Mouse (Mus musculus): ENCODE data around the gene Calhm1. TPM values are rescaled to one million over a fixed set of nuclear protein-coding genes. Genes with fewer than 3 reads are reported as not detected.

Gene Calhm1
- polyA plus RNA-seq, 1 experiment = not detected

DNA sequence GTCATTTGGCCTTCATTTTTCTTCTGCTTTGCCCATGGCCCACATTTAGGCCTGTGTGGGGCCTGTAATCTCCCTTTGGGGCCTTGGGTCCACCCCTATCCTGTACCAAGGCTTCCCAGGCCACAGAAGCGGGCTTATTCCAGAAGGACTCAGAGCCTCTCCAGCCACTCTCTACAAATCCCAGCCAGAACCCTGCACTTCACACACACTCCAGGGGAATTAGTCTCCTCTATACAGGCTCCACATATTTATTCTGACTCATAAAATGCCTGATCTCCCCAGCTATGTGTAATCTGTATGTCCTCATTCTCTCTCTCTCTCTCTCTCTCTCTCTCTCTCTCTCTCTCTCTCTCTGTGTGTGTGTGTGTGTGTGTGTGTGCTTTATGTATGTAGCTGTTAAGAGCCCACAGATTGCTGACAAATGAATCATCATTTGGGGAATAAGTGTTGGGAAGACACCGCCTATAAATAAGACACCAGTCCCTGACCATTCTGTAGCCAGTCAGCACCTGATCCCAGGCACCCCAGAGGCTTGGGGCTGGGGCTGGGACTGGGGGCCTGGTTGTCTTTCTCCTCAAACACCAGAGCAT is 33.0 kb upstream of the Calhm1 start:
- DNase-seq (ENCODE audit: low read depth) = no peak
- no peak for TF ChIP-seq POLR2A (IDR thresholded peaks at IDR 0.05; ENCODE audit: borderline replicate concordance, extremely low read depth, insufficient read depth, insufficient read length, poor library complexity, severe bottlenecking)
- no peak for TF ChIP-seq CTCF (IDR thresholded peaks at IDR 0.05; ENCODE audit: borderline replicate concordance, extremely low read depth, insufficient read depth, insufficient read length)

DNA sequence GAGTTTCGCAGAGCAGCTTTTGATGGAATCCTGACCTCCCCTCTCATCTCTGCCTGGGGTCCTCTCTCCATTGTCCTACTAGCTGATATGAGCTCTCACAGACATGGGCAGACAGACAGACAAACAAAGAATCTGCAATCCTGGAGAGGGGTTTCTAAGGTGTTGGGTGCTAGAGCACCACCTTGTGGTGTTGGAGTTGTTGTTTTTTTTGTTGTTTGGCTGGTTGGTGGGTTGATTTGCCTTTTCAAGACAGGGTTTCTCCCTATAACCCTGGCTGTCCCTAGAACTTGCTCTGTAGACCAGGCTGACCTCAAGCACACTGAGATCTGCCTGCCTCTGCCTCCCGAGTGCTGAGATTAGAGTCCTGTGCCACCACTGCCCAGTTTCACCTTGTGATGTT is 31.4 kb upstream of the Calhm1 start:
- TF ChIP-seq CTCF (IDR thresholded peaks at IDR 0.05; ENCODE audit: borderline replicate concordance, extremely low read depth, insufficient read depth, insufficient read length) = peak; percentile 12; the same call in 1 of the 2 replicates
- no peak for TF ChIP-seq POLR2A (IDR thresholded peaks at IDR 0.05; ENCODE audit: borderline replicate concordance, extremely low read depth, insufficient read depth, insufficient read length, poor library complexity, severe bottlenecking)
- DNase-seq (ENCODE audit: low read depth) = no peak

DNA sequence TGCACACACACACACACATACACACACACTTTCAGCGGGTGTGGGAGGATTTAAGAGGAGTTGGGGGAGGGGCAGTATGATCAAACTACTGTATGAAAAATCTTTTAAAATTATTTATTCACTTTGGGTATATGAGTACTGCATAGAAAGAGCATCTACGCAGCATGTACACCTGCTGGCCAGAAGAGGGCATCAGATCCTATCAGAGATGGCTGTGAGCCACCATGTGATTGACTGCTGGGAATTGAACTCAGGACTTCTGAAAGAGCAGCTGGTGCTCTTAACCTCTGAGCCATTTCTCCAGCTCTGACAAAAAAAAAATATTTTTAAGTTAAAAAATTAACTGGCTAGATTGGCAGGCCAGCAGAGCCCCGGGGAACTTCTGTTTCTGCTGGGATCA is 30.5 kb upstream of the Calhm1 start:
- no peak for TF ChIP-seq POLR2A (IDR thresholded peaks at IDR 0.05; ENCODE audit: borderline replicate concordance, extremely low read depth, insufficient read depth, insufficient read length, poor library complexity, severe bottlenecking)
- TF ChIP-seq CTCF (IDR thresholded peaks at IDR 0.05; ENCODE audit: borderline replicate concordance, extremely low read depth, insufficient read depth, insufficient read length) = peak; percentile 50; the same call in 1 of the 2 replicates
- peak; percentile 49 for DNase-seq (ENCODE audit: low read depth)

GRCm38 (mm10) chr19:47168793-47169412 is 24.8 kb upstream of the Calhm1 start:
- DNase-seq (ENCODE audit: low read depth) = peak; percentile 85
- TF ChIP-seq POLR2A (IDR thresholded peaks at IDR 0.05; ENCODE audit: borderline replicate concordance, extremely low read depth, insufficient read depth, insufficient read length, poor library complexity, severe bottlenecking) = no peak
- TF ChIP-seq CTCF (IDR thresholded peaks at IDR 0.05; ENCODE audit: borderline replicate concordance, extremely low read depth, insufficient read depth, insufficient read length) = peak; percentile 78; the same call in 1 of the 2 replicates

GRCm38 (mm10) chr19:47168223-47168622 is 24.2 kb upstream of the Calhm1 start:
- peak; percentile 78 for DNase-seq (ENCODE audit: low read depth)
- TF ChIP-seq POLR2A (IDR thresholded peaks at IDR 0.05; ENCODE audit: borderline replicate concordance, extremely low read depth, insufficient read depth, insufficient read length, poor library complexity, severe bottlenecking) = no peak
- TF ChIP-seq CTCF (IDR thresholded peaks at IDR 0.05; ENCODE audit: borderline replicate concordance, extremely low read depth, insufficient read depth, insufficient read length) = peak; percentile 77

DNA sequence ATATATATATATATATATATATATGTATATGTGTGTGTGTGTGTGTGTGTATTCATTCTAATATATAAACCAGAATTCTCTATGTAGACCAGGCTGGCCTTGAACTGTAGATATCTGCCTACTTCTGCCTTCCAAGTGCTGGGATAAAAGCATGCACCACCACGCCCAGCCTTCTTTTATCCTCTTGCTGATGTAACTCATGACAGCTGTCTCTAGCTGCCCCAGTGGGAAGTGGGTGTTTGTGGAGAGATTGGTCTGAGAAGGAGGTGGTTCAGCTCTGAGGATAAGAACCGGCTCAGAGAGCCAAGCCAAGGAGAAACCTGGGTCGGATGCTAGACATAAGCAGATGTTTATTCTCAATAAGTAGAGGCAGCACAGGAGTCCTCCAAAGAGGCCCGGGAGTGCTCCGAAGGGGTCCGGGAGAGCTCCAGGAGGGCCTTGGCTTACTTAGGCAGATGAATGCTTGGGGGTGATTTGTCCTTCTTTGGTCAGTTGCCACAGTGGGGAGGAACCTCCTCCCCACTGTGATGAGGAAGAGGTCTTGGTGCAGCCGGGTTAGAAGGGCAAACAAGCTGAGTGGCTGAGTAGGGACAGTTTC is 23.7 kb upstream of the Calhm1 start:
- TF ChIP-seq POLR2A (IDR thresholded peaks at IDR 0.05; ENCODE audit: borderline replicate concordance, extremely low read depth, insufficient read depth, insufficient read length, poor library complexity, severe bottlenecking) (no peak), CTCF (IDR thresholded peaks at IDR 0.05; ENCODE audit: borderline replicate concordance, extremely low read depth, insufficient read depth, insufficient read length) (no peak)

GRCm38 (mm10) chr19:47166758-47167157 is 22.7 kb upstream of the Calhm1 start:
- DNase-seq (ENCODE audit: low read depth) = no peak
- no peak for TF ChIP-seq POLR2A (IDR thresholded peaks at IDR 0.05; ENCODE audit: borderline replicate concordance, extremely low read depth, insufficient read depth, insufficient read length, poor library complexity, severe bottlenecking)
- TF ChIP-seq CTCF (IDR thresholded peaks at IDR 0.05; ENCODE audit: borderline replicate concordance, extremely low read depth, insufficient read depth, insufficient read length) = no peak

More for the DNA sequence above, 23.7 kb upstream of the Calhm1 start:
- no peak for DNase-seq (ENCODE audit: low read depth)

- TF ChIP-seq CTCF (IDR thresholded peaks at IDR 0.05; ENCODE audit: borderline replicate concordance, extremely low read depth, insufficient read depth, insufficient read length) (no peak), POLR2A (IDR thresholded peaks at IDR 0.05; ENCODE audit: borderline replicate concordance, extremely low read depth, insufficient read depth, insufficient read length, poor library complexity, severe bottlenecking) (no peak)
- no peak for DNase-seq (ENCODE audit: low read depth)
Measured at GRCm38 (mm10) chr19:47163176-47163744, 19.2 kb upstream of the Calhm1 start.

GRCm38 (mm10) chr19:47161669-47162068 is 17.6 kb upstream of the Calhm1 start:
- no peak for DNase-seq (ENCODE audit: low read depth)
- TF ChIP-seq POLR2A (IDR thresholded peaks at IDR 0.05; ENCODE audit: borderline replicate concordance, extremely low read depth, insufficient read depth, insufficient read length, poor library complexity, severe bottlenecking) (no peak), CTCF (IDR thresholded peaks at IDR 0.05; ENCODE audit: borderline replicate concordance, extremely low read depth, insufficient read depth, insufficient read length) (no peak)

DNA sequence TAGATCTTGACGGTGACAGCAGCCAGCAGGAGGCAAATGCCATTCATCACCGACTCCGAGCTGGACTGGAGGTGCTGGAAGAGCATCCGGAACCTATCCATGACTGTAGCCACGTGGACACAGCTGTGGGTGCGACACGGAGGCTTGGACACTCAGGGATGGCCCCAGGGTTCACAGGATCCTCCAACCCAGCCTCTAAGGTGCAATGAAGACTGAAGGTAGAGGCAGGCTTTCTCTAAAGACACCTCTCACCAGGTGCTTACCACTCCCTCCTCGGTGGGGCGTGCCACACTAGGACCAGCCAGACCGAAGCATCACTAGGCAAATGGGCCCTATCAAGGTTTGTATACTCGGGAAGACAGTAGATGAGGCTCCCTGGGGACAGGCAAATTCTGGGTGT is 13.6 kb upstream of the Calhm1 start, which contains the start of gene Calhm3:
Calhm3 (minus strand) TSS at position 101 of the 400 bp plus-strand sequence.
- no peak for DNase-seq (ENCODE audit: low read depth)
- no peak for TF ChIP-seq CTCF (IDR thresholded peaks at IDR 0.05; ENCODE audit: borderline replicate concordance, extremely low read depth, insufficient read depth, insufficient read length)
- no peak for TF ChIP-seq POLR2A (IDR thresholded peaks at IDR 0.05; ENCODE audit: borderline replicate concordance, extremely low read depth, insufficient read depth, insufficient read length, poor library complexity, severe bottlenecking)

GRCm38 (mm10) chr19:47153767-47154166 is 9.7 kb upstream of the Calhm1 start:
- TF ChIP-seq CTCF (IDR thresholded peaks at IDR 0.05; ENCODE audit: borderline replicate concordance, extremely low read depth, insufficient read depth, insufficient read length) = no peak
- no peak for TF ChIP-seq POLR2A (IDR thresholded peaks at IDR 0.05; ENCODE audit: borderline replicate concordance, extremely low read depth, insufficient read depth, insufficient read length, poor library complexity, severe bottlenecking)
- no peak for DNase-seq (ENCODE audit: low read depth)
